Mouse (Mus musculus) heart, adult 11 months (tissue): Measurements from ENCODE around the gene Flvcr2.
"Not testable (repeated sequence)": the region's sequence is repeated elsewhere in the genome, so short reads cannot be mapped to it uniquely, and the experiment has no call there.

Source experiments
- DNase-seq: peaks from one replicate; pipeline ENCODE4 v3.0.0; 2022

Gene Flvcr2

DNA sequence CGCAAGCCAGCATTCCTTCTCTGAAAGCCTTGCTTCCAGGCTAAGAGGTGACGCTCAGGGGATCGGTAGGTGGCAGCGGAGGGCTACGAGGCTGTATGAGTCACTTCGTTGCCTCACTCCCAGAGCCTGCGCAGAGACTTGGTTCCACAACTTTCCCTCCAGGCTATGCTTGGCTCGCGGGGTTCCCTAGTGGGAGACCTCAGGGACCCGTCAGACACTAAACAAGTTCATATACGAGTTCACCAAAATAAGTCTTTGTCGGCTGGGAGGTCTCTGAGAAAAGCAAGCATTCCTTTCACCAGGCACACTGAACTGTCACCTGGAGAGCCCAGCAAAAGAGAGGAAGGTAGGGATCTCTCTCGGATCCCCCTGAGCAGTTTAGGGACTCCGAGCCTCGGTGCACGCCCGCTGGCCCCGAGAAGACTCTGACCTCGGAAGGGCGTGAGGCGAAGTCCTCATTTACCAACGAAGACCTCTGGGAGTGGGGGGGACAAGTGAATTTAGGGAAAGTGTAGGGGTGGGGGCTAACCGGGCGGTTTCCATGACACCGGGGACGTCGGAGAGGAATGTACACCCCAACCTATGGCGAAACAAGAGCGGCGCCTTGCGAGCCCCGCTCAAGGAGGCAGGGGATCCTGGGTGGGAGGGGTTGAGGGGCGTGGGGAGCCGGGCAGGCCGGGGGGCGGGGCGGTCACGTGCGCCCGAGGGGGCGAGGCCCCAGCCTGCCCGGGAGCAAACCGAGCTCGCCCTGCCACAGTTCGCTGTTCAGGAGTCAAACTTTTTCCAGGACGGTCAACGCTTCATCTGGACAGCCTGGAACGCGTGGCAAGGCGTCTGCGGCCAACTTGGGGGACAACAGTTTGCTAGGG is at the start of gene Flvcr2:
TSS of gene Flvcr2 (plus strand) at position 713 of the 869 bp plus-strand sequence.
- peak; percentile 98 for DNase-seq

DNA sequence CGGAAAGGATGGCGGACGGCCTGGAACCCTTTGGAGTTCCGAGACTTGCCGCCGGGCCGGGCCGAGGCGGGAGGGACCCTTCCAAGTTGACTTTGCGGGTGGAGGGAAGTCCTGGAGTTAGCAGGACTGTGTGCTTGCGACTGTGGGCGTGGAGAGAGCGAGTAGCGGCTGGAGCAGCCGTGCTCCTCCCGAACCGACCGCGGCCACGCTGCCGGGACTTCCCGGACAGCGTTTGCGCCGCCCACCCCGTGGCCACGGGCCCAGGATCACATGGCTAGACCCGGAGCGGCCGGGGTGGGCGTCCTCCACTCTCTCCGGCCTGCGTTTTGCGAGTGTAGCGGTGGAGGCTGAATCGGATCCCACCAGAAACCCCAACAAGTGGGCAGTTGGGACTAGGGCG is 48.2 kb upstream of the Flvcr2 start:
- not testable (repeated sequence) for DNase-seq

DNA sequence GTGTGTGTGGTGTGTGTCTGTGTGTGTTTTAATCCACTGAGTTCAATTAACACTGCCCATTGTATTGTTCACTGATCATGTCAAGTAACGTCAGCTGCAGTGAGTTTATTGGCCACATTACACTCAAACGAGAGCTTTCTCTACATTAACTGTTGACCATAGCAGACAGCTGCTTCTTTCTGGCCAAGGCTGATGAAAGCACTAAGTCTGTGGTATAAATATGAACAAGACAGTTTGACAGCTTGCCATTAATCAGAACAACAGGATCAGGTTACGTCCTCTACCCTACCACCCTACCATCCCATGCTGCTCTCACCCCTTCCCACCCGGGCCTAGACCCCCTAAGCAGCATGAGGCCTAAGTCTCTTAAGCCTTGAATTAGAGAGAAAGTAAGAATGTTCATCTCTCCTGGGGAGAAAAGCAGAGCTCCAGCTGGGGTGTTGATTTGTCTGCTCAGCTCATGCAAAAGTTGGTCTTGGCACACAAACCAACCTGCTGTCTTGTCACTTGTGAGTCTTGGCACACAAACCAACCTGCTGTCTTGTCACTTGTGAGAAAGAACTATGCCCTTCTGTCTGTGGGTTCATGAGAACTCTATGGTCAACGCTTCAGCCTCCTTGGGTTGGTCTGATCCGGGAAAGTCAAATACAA is 46.0 kb upstream of the Flvcr2 start:
- DNase-seq, result peak; percentile 76

DNA sequence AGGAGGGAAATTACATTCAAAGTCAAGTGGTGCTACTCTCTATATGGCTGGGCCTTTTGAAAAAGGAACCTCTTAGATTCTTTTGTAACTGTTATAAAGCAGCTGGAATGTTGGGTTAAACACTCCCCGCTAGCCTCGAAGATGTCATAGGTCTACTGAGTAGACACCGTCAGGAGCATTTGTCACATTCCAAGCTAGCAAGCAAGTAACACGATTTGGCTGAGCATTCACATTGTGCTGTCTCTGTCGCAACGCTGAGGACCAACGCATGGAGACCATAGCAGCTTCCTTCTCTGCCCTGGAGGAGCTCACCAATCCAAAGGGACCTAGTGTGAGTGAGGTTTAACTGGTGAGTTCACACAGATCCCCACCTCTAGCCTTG is 45.5 kb upstream of the Flvcr2 start:
- no peak for DNase-seq

DNA sequence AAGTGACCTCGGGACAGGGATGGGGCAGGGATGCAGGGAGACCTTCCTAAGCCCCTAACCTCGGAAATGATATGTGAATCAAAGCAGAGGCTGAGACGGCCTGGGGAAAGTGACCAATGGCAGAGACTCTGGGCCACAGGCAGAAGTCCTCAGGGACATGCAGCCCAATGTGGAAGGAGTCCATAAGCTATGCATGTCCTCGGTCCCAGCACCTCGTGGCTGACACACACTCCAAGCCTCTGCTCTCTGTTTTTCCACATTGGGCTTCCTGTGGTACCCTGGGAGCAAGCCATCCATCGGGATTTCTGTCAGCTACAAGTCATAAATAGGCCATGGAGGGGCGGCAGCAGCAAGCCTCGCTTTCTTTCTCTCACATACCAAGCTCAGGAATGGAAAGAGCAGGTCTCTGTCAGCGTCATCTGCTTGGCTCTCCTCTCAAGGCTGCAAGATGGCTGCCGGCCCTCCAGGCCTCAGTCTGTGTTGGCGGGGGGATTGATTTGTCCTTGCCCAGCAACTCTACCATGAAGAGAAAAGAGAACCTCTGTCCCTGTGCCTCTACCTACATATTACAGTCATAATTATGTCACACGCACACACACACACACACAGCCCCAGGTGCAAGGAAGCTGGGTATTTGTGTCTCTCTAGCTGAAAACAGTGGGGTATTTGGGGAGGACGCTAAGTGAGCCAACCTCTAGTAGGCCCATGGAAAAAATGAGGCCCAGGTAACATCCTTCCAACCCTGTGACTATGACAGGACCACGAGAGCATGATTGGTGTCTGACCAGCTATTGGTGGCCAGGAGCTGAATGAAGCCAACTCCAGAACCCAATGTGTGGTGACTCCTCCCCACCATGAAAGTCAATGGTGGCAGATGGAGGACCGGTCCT is 43.9 kb upstream of the Flvcr2 start:
- DNase-seq, result peak; percentile 82

DNA sequence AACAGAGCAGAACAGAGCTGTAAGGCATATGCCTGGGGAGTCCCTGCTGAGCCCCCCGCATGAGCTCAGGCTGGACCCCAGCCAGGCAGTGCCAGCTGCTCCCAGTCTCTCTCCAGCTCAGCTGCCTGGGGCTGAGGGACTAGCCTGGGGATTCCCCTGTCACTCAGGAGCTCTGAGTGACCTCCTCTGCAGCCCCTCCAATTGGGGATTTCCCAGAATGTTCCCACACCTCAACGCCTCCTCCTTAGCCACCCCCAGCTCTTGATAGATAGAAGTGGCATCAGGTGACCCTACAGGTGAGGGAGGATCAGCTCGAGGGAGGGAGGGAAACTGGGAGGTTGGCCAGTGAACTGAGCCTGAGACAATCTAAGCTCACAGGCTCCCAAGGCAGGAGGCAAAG is 42.8 kb upstream of the Flvcr2 start:
- peak; percentile 84 for DNase-seq

DNA sequence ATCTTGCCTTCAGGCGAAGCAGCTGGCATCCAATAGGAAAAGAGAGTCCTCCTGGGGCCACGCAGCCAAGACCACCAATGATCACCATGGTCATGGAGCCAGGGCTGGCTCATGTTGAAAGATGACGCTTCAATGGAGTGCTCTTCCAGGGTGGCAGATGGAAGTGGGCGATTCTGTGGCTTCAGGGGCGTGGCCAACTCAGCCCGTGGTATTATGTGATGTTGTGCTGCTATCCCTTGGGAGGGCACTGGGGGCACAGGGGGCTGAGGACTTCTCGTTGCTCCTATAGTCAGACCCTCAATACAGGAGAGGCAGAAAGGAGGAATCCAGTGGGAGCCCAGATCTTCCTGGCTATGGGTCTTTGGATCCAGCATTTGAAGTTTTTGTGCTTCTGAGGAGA is 41.8 kb upstream of the Flvcr2 start:
- DNase-seq, result peak; percentile 89

DNA sequence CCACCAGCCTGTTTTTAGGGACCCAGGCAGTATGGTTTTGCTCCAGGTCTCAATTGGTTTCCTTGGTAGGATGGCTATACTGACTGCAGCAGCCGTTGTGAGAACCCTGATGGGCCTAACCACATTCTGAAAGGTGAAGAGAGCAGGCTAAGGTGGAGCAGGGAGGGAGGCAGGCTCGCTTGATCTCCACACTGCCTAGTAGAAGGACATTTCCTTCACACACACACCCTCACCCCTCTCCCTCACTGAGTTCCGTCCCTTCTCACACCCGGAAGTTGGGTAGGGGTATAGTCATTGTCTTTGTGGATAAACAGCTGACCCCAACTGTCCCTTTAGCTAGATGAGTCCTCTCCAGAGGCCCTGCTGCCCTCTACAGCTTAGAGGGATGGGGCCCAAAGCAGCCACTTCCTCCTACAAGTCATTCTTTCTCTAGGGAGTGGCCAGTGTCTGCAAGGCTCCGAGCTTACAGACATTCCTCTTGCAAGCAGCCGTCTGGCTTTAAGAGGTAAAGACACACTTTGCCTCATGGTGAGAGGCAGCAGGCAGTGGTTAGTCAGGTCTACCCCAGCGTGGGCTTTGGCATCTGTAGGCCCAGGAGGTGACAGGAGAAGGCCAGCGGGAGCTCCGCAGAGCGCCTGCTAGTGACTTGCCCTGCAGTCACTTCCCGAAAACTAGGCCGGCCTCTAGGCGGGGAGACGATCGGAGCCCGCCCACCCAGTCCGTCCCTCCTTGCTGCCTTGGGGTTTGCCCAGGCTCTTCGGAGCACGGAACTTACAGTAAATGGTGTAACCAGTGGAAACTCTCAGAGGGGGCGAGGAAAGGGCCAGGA is 41.1 kb upstream of the Flvcr2 start:
- peak; percentile 99 for DNase-seq

DNA sequence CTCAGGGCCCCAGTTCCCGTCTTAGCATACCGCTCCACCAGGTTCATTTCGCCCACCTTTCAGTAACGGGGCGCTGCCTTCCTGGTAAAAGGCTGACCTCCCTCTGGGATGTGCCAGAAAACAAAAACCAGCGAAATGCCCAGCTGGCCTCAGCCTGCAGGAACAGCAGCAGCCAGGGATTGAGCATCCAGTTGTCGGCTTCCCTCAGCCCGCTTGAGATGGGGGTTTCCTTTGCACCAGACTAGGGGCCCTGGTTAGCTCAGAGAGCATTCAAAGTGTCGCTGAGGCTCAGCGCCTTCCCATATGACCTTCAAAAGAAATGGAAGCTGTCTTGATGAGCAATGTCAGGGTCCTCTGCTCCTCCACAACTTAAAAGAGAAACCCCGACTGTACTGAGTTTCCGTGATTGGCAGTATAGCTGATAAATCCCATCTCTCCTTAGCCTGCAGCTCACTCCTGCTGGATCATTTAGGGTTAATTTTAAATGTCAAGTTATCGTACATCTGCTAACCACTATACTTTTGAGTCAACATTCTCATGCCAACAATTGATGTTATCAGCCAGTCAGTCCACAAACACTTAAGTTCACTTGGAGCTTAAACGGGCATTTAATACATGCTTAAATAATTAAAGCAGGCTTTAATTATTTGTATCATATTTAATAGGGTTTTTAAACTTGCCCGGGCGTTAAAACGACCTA is 40.4 kb upstream of the Flvcr2 start:
- no peak for DNase-seq

DNA sequence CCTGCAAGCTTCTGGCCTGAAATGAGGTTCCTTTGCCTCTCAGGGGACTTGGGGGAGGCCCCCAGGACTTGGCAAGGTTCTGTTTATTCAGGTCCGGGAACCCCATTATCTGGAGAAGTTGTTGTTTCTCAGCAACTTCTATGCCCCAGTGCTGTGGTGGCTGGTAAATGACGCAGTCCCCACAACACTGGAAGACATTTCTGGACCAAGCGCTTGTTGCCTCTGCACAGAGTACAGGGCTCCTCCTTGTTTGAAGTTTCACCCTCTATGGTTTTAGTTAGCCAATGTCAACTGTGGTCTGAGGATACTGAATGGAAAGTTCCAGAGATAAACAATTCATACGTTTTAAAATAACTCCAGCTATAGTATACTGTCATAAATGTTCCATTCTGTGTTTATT is 39.4 kb upstream of the Flvcr2 start:
- DNase-seq, result no peak

DNA sequence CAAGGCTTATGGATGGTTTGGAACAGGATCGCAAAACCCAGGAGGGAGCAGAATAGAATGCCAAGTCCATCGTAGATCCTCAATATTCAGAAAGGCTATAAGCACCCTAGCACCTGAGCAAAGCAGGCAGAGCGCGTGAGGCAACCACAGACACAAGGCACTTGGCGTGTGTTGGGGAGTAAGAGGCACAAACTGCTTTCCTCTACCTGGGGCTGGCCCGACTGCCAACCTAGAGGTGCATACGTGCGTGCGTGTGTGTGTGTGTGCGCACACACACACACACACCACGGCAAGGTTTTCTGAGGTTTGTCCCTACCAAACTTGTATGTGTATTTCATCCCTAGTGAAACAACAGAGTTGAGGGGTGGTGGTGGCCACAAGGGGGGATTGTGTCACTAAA is 38.9 kb upstream of the Flvcr2 start:
- peak; percentile 78 for DNase-seq

DNA sequence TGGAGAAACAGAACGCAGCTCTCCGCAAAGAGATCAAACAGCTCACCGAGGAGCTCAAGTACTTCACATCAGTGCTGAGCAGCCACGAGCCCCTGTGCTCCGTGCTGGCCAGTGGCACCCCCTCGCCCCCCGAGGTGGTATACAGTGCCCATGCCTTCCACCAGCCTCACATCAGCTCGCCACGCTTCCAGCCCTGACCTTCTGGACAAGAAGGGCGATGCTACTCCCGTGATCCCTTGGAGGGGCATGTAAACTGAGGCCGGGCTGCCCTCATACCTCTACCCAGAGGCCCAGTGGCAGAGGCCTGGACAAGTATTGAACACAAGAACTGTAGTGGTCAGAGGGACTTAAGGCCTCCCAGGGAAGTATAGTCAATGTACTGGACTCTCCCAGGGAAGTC is 37.8 kb upstream of the Flvcr2 start:
- DNase-seq, result peak; percentile 89

DNA sequence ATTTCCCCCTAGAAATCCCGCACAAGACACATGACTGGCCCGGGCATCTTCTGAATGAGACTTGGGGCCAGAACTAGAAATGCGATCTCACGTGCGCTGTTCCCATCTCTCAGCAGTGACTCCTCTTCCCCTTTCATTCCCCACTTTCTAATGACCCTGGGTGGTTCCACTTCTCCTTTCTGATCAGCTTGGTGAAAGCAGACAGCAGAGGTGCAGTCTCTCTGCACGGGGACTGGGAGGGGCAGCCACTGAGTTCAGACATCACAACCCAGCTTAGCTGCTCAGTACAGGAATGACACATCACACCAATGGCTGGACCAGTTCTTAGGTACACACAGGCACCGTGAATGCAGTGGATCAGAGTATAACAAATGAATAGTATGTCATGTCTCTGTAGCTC is 35.6 kb upstream of the Flvcr2 start:
- DNase-seq, result peak; percentile 94

DNA sequence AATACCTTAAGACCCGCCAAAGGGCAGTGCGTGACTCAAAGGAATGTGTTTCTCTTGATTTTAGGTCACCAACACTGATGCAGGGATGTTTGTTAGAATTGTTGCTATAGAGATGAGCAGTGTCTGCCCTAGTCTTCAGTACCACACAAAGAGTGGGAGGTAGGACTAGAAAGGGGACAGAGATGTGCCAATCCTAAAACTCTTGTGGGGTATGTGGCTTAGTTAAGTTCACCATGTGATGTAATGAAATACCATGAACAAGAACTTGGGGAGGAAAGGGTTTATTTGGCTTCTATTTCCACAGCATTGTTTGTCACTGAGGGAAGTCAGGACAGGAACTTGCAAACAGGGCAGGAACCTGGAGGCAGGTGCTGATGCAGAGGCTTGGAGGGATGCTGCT is 33.8 kb upstream of the Flvcr2 start:
- DNase-seq, result peak; percentile 66

DNA sequence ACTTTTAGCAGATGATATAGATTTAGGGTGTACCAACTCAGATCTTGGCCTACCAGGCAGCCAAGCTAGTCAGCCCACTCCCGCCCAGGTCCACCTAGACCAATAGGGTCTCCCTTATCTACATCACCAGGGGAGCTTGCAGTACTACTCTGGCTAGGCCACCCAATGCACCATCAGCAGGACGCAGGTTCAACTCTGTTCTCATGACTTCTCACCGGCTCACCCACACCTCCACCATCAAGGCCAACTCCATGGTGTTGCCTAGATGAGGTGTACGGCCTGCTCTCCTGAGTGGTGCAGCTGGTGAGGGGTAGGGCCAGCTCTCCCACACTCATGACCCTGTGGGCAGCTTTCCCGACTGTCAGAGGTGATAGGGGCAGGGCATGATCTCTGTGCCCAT is 32.2 kb upstream of the Flvcr2 start:
- DNase-seq, result peak; percentile 73

DNA sequence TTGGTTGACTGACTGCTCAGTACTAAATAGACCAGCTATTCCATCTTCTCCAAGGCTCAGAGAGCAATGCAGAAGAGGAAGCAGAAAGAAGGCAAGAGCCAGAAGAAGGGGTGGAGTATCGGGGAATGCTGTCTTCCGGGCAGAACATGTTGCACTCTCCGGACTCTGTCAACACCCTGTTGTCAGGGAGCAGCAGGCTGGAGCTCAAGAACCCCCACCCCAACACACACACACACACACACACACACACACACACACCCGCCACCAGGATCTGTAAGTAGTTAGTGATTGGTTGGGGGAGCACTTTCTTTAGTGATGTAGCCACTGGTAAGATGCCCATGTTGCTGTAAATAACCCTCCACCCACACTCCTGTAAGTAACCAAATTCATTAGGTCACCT is 21.0 kb upstream of the Flvcr2 start:
- DNase-seq, result peak; percentile 58

DNA sequence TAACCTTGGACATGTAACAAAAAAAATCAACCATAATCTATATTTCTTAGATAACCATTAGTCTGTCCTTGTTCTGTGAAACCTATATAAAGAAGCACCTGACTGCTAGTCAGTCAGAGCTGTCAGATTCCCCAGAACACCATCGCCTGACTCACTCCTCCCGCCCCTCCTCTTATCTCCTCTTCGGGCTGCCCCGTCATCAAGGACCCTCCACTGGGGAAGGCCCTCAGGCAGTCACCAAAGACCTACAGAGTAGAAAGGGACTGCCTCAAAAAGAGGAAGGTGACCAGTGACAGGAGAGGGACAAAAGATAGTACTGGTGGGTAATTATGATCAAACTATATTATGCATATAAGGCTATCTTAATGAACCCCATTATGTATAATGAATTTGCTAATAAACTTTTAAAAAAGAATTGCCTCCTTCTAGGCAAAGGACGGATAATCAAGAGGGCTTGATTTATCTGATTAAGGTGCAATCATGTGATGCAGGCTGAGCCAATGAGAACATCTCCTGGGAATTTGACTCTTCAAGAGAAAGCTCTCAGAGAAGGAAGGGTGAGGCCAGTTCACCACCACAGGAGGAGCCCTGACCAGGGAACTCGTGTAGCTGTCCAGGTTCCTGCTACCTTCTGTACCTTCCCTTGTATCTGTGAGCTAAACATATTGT is 19.5 kb upstream of the Flvcr2 start:
- peak; percentile 45 for DNase-seq

DNA sequence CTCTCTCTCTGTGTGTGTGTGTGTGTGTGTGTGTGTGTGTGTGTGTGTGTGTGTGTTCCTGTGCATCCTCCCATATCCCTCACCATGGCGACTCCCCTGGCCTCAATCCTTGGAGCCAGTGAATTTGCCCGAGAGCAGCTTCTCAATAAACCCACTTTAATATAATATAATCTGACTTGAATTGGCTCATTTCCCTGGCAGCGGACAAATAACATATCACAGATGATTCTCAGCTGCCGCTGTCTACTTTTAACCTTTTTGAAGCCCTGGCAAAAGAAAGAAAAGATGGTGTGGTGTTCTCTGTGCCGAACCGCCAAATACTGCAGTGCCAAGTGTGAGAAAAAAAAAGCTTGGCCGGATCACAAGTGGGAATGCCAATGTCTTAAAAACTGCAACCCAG is 18.2 kb upstream of the Flvcr2 start:
- DNase-seq, result no peak

DNA sequence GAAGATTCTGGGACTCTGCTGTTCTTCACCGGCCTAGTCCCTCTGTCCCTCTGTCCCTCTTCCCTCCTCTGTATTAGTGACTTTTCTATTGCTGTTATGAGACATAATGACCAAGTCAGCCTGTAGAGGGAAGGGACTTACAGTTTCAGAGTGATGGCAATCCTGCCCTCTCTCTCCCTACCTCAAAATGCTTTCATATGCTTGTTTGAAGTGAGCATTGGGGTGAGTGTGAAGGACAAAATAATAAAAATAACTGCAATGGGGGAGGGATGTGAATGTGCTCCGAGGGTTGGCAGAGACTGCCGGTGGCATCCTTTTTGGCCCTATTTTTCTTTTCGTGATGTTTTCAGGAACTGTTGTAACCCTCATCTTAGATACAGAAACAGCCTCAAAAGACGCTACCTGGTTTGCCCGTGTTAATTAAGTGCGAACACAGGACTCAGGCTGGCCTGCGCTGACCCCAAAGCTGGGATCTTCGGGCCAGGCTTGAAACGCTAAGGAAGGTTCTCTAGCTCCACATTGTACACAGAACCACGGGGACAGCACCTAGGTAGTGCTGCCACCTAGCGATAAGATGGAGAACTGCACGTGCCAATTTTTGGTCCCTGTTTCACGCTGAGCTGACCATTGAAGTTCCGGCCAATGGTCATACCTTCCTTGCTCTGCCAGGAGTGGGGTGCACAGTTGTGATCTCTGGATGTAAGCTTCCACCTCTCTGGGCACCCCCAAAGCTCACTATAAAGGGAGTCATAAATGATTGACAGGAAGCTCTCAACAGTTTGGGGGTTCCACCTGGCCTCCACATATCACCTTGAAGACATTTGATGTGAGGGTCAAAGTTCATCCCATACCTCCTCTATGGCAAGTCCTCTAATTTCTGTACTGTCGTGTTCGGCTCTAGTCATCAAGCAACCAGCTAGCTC is 17.1 kb upstream of the Flvcr2 start:
- peak; percentile 94 for DNase-seq

DNA sequence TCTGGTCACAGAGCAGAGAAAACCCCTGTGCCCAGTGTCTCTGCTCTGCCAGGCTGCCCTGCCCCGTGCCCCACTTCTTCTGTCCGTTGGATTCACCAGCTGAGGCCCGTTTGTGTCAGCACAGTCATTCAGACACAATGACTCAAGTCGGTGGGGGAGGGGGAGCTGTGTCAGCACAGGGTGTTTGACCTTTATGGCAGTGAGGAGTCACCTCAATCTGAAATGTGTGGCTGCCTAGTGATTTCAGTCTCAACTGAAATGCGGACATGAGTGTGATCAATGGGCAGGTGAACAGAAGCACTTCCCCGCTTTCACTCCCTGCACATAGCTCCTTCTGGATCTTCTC is 16.4 kb upstream of the Flvcr2 start:
- DNase-seq, result peak; percentile 87
